In the genomic region with DNA sequence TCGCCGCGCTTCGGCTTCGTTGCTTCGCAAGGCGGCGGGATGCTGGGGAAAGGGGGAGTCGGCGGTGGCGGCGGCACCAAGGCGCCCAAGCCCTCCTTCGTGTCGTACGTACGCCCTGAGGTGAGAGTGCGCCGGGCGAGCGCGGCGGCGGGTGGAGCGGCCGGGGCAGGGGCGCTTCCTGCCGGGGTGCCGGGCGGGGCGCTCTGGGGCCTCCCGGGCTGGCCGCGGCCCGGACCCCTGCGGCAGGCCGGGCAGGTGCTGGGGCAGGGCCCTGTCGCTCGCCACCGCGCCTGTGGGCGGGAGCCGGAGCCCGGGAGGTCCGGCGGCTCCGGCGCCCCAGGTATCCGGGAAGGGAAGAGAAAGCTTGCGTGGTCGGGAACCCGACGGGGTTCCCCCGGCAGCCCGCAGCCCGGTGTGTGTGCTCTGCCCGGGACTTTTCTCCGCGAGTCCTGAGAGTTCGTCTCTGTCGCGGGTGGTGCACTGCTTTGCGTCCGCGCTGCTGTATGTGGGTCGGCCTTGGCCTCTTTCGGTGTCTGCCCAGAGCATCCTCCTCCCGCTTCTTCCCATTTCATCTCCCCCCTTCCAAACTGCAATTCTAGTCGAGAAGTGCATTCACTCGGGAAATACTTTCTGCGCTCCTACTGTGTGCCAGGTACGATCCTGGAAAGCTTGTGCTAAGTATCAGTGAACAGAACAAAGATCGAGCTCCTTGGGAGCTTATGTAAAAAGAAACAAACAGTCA, we compare ENCODE assay signal across 7 mouse cellular contexts. TPM values are rescaled to one million over a fixed set of nuclear protein-coding genes. Genes with fewer than 3 reads are reported as not detected.
DNase-seq lines count a peak whose midpoint lies in the region; ATAC-seq and TF ChIP-seq lines count a peak whose summit lies in the region.

No protein-coding gene starts in this region.

- TF ChIP-seq POLR2A in brain, embryonic 14.5 days (IDR thresholded peaks at IDR 0.05; ENCODE audit: borderline replicate concordance, extremely low read depth, insufficient read depth, insufficient read length, poor library complexity, severe bottlenecking): no peak

- peak overlapping the region; percentile 75 for H3K4me2 ChIP-seq in heart, embryonic 16.5 days (ENCODE audit: low read depth, low read length)
- H3K4me2 ChIP-seq in liver, embryonic 11.5 days: peak overlapping the region; percentile 78

- TF ChIP-seq CTCF in brain, embryonic 14.5 days (IDR thresholded peaks at IDR 0.05; ENCODE audit: borderline replicate concordance, extremely low read depth, insufficient read depth, insufficient read length): no peak

- H3K9me3 ChIP-seq in heart, embryonic 16.5 days (replicated peaks; ENCODE audit: control insufficient read depth, low read length): no peaks in the 10 kb centered on the region
- H3K9me3 ChIP-seq in liver, embryonic 11.5 days (ENCODE audit: control insufficient read depth, low read length): no peaks in the 10 kb centered on the region

- DNase-seq in right cerebral cortex, adult 18-20 months: peak; percentile 38
- DNase-seq in right cerebral cortex, postnatal 4 days: no peak
- peak; percentile 52 for DNase-seq in brain, embryonic 14.5 days (ENCODE audit: low read depth)
- DNase-seq in liver, embryonic 11.5 days (ENCODE audit: low spot score): peak; percentile 57
- DNase-seq in retina, postnatal 1 day: peak; percentile 51
- no peak for DNase-seq in gastrocnemius, adult 8-10 months (ENCODE audit: low spot score in 2 of 2)

- peak overlapping the region; percentile 69 for H3K4me3 ChIP-seq in heart, embryonic 16.5 days (ENCODE audit: low read length)
- H3K4me3 ChIP-seq in liver, embryonic 11.5 days (ENCODE audit: low read depth, low read length): peak overlapping the region; percentile 88

- peak; percentile 68 for ATAC-seq in heart, embryonic 16.5 days (replicated peaks; ENCODE audit: extremely low read depth, insufficient read depth, low FRiP score)
- peak; percentile 78 for ATAC-seq in liver, embryonic 11.5 days (replicated peaks; ENCODE audit: low FRiP score)

- peak overlapping the region; percentile 87 for H3K27ac ChIP-seq in heart, embryonic 16.5 days (ENCODE audit: low read length)
- peak overlapping the region; percentile 84 for H3K27ac ChIP-seq in liver, embryonic 11.5 days (ENCODE audit: low read depth, low read length)

- no peaks in the 10 kb centered on the region for H3K27me3 ChIP-seq in heart, embryonic 16.5 days (ENCODE audit: control insufficient read depth, insufficient read depth, low read length)
- H3K27me3 ChIP-seq in liver, embryonic 11.5 days (replicated peaks; ENCODE audit: control insufficient read depth, insufficient read depth, low read length): no peaks in the 10 kb centered on the region

- 1% methylated on average over 71 of the region's 73 CpGs for WGBS in heart, embryonic 16.5 days
- under 1% methylated on average over 71 of the region's 73 CpGs for WGBS in liver, embryonic 11.5 days

- H3K36me3 ChIP-seq in heart, embryonic 16.5 days (ENCODE audit: control insufficient read depth, insufficient read depth): no peaks in the 10 kb centered on the region
- peaks cover 3% of the 10 kb centered on the region; the same call in 1 of the 2 replicates for H3K36me3 ChIP-seq in liver, embryonic 11.5 days (ENCODE audit: control insufficient read depth, insufficient read depth, low read length)

- H3K9ac ChIP-seq in heart, embryonic 16.5 days (ENCODE audit: low read length): peak overlapping the region; percentile 93
- H3K9ac ChIP-seq in liver, embryonic 11.5 days (ENCODE audit: low read depth, low read length): peak overlapping the region; percentile 86

- peaks cover 21% of the 10 kb centered on the region for H3K4me1 ChIP-seq in heart, embryonic 16.5 days (ENCODE audit: control insufficient read depth, insufficient read depth, low read length)
- H3K4me1 ChIP-seq in liver, embryonic 11.5 days (replicated peaks; ENCODE audit: control insufficient read depth, insufficient read depth, low read length): peaks cover 38% of the 10 kb centered on the region

RNA-seq across cellular contexts. Expression of a gene that starts 0.5 kb away (rescaled TPM):
- polyA plus RNA-seq in brain, embryonic 14.5 days (2012; rRNA removed): 14.4 TPM in 2 replicates
- 13.0 and 13.1 TPM in 2 replicates for polyA plus RNA-seq in heart, embryonic 16.5 days (2015; fragmentation: Nextera tagmentation; extraction: Ambion mirVana)
- 19.6 and 23.0 TPM in 2 replicates for polyA plus RNA-seq in liver, embryonic 11.5 days (2014; fragmentation: Nextera tagmentation; extraction: Ambion mirVana)
- total RNA-seq in gastrocnemius, adult 8-10 months (2022): 1 to 10 TPM; 2.7 to 4.6 (median 3.7) TPM

Comparison
In these comparisons a context has a peak if more than half of its experiments do, and no peak if none do; other contexts are left out.
1. DNase-seq: peak in right cerebral cortex, adult 18-20 months (single experiment), brain, embryonic 14.5 days (single experiment), liver, embryonic 11.5 days (single experiment) and retina, postnatal 1 day (single experiment); none in right cerebral cortex, postnatal 4 days (single experiment) and gastrocnemius, adult 8-10 months (0 of 2).